Comparison of ENCODE assay signal across 9 mouse cellular contexts in genomic region chr4:98563506-98564195, GRCm38 (mm10).
DNase-seq lines count a peak whose midpoint lies in the region; ATAC-seq and TF ChIP-seq lines count a peak whose summit lies in the region.
"Had no signal": no experiment of that assay in that cellular context is flagged by ENCODE, and none has a peak within 500 bp of the region (broad histone marks: within the 10 kb centered on the region; RNA-seq: fewer than 3 reads in every experiment).

No protein-coding gene starts in this region.

- H3K4me3 ChIP-seq in hindbrain, postnatal 0 days (ENCODE audit: low read length), result no peak overlapping the region
- H3K4me3 ChIP-seq in hindbrain, embryonic 13.5 days, result no peak overlapping the region
- H3K4me3 ChIP-seq in forebrain, embryonic 15.5 days, result no peak overlapping the region
- H3K4me3 ChIP-seq in intestine, embryonic 15.5 days (replicated peaks), result no peak overlapping the region
- no peak overlapping the region for H3K4me3 ChIP-seq in midbrain, embryonic 14.5 days (replicated peaks; ENCODE audit: low read depth, low read length)
- H3K4me3 ChIP-seq: neural tube, embryonic 12.5 days had no signal

- no peaks in the 10 kb centered on the region for H3K36me3 ChIP-seq in hindbrain, postnatal 0 days (ENCODE audit: insufficient read depth, low read length)
- H3K36me3 ChIP-seq in hindbrain, embryonic 13.5 days, result no peaks in the 10 kb centered on the region
- no peaks in the 10 kb centered on the region for H3K36me3 ChIP-seq in forebrain, embryonic 15.5 days
- no peaks in the 10 kb centered on the region for H3K36me3 ChIP-seq in intestine, embryonic 15.5 days
- no peaks in the 10 kb centered on the region for H3K36me3 ChIP-seq in midbrain, embryonic 14.5 days (ENCODE audit: control insufficient read depth, insufficient read depth, low read length)
- H3K36me3 ChIP-seq: neural tube, embryonic 12.5 days had no signal

- DNase-seq in hindbrain, postnatal 0 days (ENCODE audit: low spot score), result peak; percentile 68
- DNase-seq in midbrain, embryonic 14.5 days, result peak; percentile 61
- no peak for DNase-seq in right cerebral cortex, postnatal 25 days
- DNase-seq in left cerebral cortex, adult 9 months (ENCODE audit: low spot score in 2 of 2), result no peak
- DNase-seq in left cerebral cortex, adult 18-20 months (ENCODE audit: low spot score in 2 of 2), result no peak

- H3K9ac ChIP-seq in hindbrain, postnatal 0 days (replicated peaks; ENCODE audit: low read length), result no peak overlapping the region
- no peak overlapping the region for H3K9ac ChIP-seq in hindbrain, embryonic 13.5 days
- H3K9ac ChIP-seq in forebrain, embryonic 15.5 days (replicated peaks), result no peak overlapping the region
- no peak overlapping the region for H3K9ac ChIP-seq in intestine, embryonic 15.5 days
- no peak overlapping the region for H3K9ac ChIP-seq in midbrain, embryonic 14.5 days (replicated peaks; ENCODE audit: low read length)
- H3K9ac ChIP-seq: neural tube, embryonic 12.5 days had no signal

- 0 out of 2 replicates have a peak, but pooled peaks cover 7% of the 10 kb centered on the region for H3K4me1 ChIP-seq in hindbrain, postnatal 0 days (ENCODE audit: insufficient read depth, low read length)
- H3K4me1 ChIP-seq in hindbrain, embryonic 13.5 days (replicated peaks), result peaks cover 21% of the 10 kb centered on the region
- peaks cover 35% of the 10 kb centered on the region for H3K4me1 ChIP-seq in forebrain, embryonic 15.5 days
- no peaks in the 10 kb centered on the region; the same call in 1 of the 2 replicates for H3K4me1 ChIP-seq in intestine, embryonic 15.5 days (replicated peaks)
- peaks cover 23% of the 10 kb centered on the region for H3K4me1 ChIP-seq in midbrain, embryonic 14.5 days (ENCODE audit: control insufficient read depth, insufficient read depth, low read length)
- H3K4me1 ChIP-seq: neural tube, embryonic 12.5 days had no signal

- 40% methylated on average over 10 of the region's 10 CpGs for WGBS in hindbrain, postnatal 0 days
- 64% methylated on average over 10 of the region's 10 CpGs for WGBS in hindbrain, embryonic 13.5 days
- 35% methylated on average over 10 of the region's 10 CpGs for WGBS in forebrain, embryonic 15.5 days
- 62% methylated on average over 10 of the region's 10 CpGs for WGBS in intestine, embryonic 15.5 days
- 57% methylated on average over 10 of the region's 10 CpGs for WGBS in midbrain, embryonic 14.5 days

- no peak for TF ChIP-seq CTCF in hindbrain, postnatal 0 days (IDR thresholded peaks at IDR 0.05; ENCODE audit: low read depth)

- H3K27ac ChIP-seq in hindbrain, postnatal 0 days, result peak overlapping the region; percentile 20; the same call in 1 of the 2 replicates
- H3K27ac ChIP-seq in hindbrain, embryonic 13.5 days, result no peak overlapping the region
- H3K27ac ChIP-seq in forebrain, embryonic 15.5 days (replicated peaks), result 0 out of 2 replicates have a peak overlapping the region, but pooled peaks have one; percentile 12
- H3K27ac ChIP-seq in intestine, embryonic 15.5 days, result peak overlapping the region; percentile 60
- no peak overlapping the region for H3K27ac ChIP-seq in midbrain, embryonic 14.5 days (replicated peaks; ENCODE audit: low read depth, low read length)
- H3K27ac ChIP-seq: neural tube, embryonic 12.5 days had no signal

- ATAC-seq in hindbrain, postnatal 0 days, result peak; percentile 59; the same call in 1 of the 2 replicates
- no peak for ATAC-seq in hindbrain, embryonic 13.5 days (ENCODE audit: low FRiP score)
- ATAC-seq in forebrain, embryonic 15.5 days (replicated peaks), result 0 out of 2 replicates have a peak, but pooled peaks have one; percentile 39
- 0 out of 2 replicates have a peak, but pooled peaks have one; percentile 39 for ATAC-seq in intestine, embryonic 15.5 days
- no peak for ATAC-seq in midbrain, embryonic 14.5 days (ENCODE audit: low FRiP score, low TSS enrichment)

- H3K4me2 ChIP-seq in hindbrain, postnatal 0 days (ENCODE audit: low read depth, low read length), result no peak overlapping the region
- no peak overlapping the region for H3K4me2 ChIP-seq in hindbrain, embryonic 13.5 days
- no peak overlapping the region for H3K4me2 ChIP-seq in forebrain, embryonic 15.5 days (replicated peaks)
- H3K4me2 ChIP-seq in intestine, embryonic 15.5 days (replicated peaks), result no peak overlapping the region
- H3K4me2 ChIP-seq in midbrain, embryonic 14.5 days (ENCODE audit: low read length), result no peak overlapping the region
- H3K4me2 ChIP-seq: neural tube, embryonic 12.5 days had no signal

- no peaks in the 10 kb centered on the region for H3K27me3 ChIP-seq in hindbrain, postnatal 0 days (ENCODE audit: insufficient read depth, low read length)
- no peaks in the 10 kb centered on the region for H3K27me3 ChIP-seq in hindbrain, embryonic 13.5 days
- no peaks in the 10 kb centered on the region for H3K27me3 ChIP-seq in forebrain, embryonic 15.5 days
- H3K27me3 ChIP-seq in intestine, embryonic 15.5 days (replicated peaks), result no peaks in the 10 kb centered on the region
- H3K27me3 ChIP-seq in midbrain, embryonic 14.5 days (ENCODE audit: control insufficient read depth, insufficient read depth, low read length), result no peaks in the 10 kb centered on the region
- H3K27me3 ChIP-seq: neural tube, embryonic 12.5 days had no signal

- H3K9me3 ChIP-seq in hindbrain, postnatal 0 days (ENCODE audit: low read length), result no peaks in the 10 kb centered on the region
- H3K9me3 ChIP-seq in hindbrain, embryonic 13.5 days, result no peaks in the 10 kb centered on the region
- no peaks in the 10 kb centered on the region for H3K9me3 ChIP-seq in forebrain, embryonic 15.5 days
- no peaks in the 10 kb centered on the region for H3K9me3 ChIP-seq in intestine, embryonic 15.5 days
- H3K9me3 ChIP-seq in midbrain, embryonic 14.5 days (ENCODE audit: control insufficient read depth, low read length), result no peaks in the 10 kb centered on the region
- H3K9me3 ChIP-seq: neural tube, embryonic 12.5 days had no signal

Comparison
In these comparisons a context has a peak if more than half of its experiments do, and no peak if none do; other contexts are left out.
1. ATAC-seq: peak in hindbrain, postnatal 0 days (single experiment), forebrain, embryonic 15.5 days (single experiment) and intestine, embryonic 15.5 days (single experiment); none in hindbrain, embryonic 13.5 days (single experiment) and midbrain, embryonic 14.5 days (single experiment).
2. H3K27ac ChIP-seq: peak in hindbrain, postnatal 0 days (single experiment), forebrain, embryonic 15.5 days (single experiment) and intestine, embryonic 15.5 days (single experiment); none in hindbrain, embryonic 13.5 days (single experiment) and midbrain, embryonic 14.5 days (single experiment).
3. DNase-seq: peak in hindbrain, postnatal 0 days (single experiment) and midbrain, embryonic 14.5 days (single experiment); none in right cerebral cortex, postnatal 25 days (single experiment), left cerebral cortex, adult 9 months (0 of 2) and left cerebral cortex, adult 18-20 months (0 of 2).